Mouse (Mus musculus): Measurements from ENCODE around the gene H2-Ob.

Gene H2-Ob

DNA sequence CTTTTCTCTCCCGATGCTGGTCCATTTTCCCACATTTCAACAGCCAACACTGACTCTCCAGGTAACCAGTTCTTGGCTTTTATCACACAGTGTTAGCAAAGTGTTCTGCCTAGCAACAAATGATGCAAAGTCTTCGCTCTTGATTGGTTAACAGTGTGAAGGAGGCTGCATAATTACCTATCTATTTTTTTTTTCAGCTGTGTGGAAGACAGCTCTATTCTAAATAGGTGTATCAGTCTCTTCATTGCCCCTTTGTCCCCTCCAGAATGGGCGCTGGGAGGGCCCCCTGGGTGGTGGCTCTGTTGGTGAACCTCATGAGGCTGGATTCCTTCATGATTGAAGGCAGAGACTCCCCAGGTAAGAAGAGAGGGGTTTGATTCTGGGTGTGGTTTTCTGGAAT, at the start of gene H2-Ob:
H2-Ob (plus strand) TSS at position 198 of the 400 bp plus-strand sequence.
- DNase-seq (ENCODE audit: low spot score in 2 of 2): peak in 1 of 2 experiments; percentile 58

DNA sequence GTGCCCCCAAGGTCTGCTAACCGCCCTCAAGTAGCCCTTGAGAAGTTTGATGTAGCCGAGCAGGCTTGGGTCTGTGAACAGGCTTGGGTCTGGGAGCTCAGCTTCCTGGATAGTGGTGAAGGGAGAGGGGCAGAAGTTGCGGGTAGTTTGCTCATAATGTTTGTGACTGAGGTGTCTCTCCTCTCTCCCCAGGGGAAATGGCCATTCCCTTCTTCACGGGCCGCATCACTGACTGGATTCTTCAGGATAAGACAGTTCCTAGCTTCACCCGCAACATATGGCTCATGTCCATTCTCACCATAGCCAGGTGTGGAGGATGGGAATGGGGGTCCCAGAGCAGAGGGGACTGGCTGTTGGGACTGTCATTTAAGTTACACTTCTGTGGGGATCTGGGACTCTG, 49.7 kb upstream of the H2-Ob start:
- DNase-seq (ENCODE audit: low spot score in 2 of 2): no peak

DNA sequence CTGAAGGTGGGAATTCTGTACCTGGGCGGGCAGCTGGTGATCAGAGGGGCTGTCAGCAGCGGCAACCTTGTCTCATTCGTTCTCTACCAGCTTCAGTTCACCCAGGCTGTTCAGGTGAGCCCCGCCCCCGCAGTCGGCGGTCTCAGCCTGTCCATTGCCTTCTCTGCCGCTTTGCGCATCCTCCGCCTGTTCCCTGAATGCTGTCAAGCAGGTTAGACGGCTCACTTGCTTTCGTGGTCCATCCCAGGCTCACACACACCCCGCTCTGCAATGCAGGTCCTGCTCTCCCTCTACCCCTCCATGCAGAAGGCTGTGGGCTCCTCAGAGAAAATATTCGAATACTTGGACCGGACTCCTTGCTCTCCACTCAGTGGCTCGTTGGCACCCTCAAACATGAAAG, 45.9 kb upstream of the H2-Ob start:
- DNase-seq (ENCODE audit: low spot score in 2 of 2): no peak

DNA sequence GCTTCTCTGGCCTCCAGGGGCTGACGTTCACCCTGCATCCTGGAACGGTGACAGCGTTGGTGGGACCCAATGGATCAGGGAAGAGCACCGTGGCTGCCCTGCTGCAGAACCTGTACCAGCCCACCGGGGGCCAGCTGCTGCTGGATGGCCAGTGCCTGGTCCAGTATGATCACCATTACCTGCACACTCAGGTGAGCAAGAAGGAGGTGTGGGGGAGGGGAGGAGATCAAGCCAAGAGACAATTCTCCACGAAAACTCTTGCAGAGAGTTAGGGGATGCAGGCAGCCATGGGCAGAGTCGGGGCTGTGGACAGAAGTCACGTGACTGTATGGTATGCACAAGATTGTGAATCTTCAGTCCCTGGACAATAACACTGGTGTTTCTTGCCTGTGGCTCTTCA, 45.2 kb upstream of the H2-Ob start:
- DNase-seq (ENCODE audit: low spot score in 2 of 2): no peak

DNA sequence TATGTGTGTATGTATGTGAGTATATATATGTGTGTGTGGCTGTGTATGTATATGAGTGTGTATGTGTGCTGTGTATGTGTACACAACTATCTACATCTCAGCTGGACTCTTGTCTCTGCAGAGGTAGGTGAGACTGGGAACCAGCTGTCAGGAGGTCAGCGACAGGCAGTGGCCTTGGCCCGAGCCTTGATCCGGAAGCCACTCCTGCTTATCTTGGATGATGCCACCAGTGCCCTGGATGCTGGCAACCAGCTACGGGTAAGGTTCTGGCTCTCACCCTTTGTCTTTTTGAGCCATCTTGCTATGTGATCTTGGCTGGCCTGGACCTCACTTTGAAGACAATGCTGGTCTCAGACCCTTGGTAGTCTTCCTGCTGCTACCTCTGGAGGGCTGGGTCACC, 44.0 kb upstream of the H2-Ob start:
- no peak for DNase-seq (ENCODE audit: low spot score in 2 of 2)

DNA sequence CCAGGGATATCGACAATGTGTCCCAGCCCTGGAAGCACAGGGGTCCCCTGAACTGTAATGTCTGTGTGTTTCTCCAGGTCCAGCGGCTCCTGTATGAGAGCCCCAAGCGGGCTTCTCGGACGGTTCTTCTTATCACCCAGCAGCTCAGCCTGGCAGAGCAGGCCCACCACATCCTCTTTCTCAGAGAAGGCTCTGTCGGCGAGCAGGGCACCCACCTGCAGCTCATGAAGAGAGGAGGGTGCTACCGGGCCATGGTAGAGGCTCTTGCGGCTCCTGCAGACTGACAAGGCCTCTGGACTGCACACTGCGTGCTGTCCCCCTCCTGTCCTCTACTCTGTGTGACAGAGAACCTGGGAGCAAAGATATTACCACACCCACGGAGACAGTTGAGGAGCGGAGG, 42.2 kb upstream of the H2-Ob start:
- no peak for DNase-seq (ENCODE audit: low spot score in 2 of 2)

DNA sequence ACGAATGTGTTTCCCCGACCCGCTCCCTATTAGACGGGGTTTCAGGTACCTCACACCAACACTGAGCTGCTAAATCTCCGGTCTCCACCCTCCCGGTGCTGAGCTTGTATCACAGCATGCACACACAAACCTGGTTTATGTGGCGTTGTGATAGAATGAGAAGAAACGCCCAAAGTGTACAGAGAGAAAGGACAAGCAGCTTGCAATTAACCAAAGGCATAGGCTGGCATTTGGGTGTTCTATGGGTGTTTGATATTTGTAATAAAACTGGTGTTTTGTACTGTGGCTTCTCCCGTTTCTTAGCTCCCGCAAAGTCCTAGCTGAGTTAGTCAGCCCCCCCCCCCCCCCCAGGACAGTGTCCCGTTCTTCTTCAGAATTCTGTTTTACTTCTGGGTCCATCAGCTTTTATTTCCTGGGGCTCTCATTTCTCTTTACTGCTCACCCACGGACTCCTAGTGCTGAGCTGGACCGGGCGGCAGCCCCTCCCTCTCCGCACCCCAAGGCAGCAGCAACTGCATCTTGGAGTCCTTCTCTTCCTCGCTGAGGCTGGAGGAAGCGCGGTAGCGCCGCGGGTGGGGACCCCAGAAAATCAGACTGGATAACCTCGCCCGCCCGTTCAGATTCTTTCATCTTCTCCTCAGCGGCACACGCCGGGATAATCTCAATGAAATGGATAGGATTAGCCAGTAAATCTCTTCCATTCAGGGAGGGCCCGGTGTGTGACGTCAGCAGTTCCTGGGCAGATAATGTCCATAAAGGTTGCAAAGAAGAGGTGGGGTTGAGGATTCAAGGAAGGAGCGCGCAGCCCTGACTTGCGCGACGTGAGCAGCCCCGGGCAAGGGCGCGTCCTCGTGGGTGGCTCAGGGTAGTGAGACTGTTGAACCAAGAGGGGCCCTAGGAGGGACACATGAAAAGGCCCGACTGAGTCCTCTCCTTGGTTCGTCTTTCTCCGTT, 41.5 kb upstream of the H2-Ob start, which contains the start of gene Psmb8:
Psmb8 (plus strand) TSS at position 781 of the 954 bp plus-strand sequence.
- DNase-seq (ENCODE audit: low spot score in 2 of 2): peak; percentile 65 to 91

DNA sequence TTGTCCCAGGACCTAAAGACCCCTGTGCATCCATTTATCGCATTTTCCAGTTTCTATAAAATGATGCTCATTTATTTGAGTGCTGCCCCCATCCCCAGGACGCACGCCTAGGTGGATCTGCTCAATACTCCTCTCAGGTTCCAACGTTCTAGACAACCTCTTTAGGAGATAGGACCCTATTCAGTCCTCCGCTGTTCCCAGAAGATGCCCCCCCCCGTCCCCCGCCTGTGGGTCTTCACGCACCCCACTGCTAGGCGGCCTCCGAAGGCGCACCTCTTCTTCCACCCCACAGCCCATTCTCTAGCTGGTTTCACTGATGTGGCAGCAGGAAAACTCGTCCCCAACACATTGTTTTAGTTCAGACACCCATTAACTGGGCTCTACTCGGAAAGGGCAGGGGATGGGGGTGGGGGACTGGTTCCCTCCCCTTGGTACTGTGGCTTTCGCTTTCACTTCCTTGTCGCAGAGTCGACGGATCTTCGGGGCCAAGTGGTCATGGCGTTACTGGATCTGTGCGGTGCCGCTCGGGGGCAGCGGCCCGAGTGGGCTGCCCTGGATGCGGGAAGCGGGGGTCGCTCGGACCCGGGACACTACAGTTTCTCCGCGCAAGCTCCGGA, 40.7 kb upstream of the H2-Ob start:
- no peak for DNase-seq (ENCODE audit: low spot score in 2 of 2)

DNA sequence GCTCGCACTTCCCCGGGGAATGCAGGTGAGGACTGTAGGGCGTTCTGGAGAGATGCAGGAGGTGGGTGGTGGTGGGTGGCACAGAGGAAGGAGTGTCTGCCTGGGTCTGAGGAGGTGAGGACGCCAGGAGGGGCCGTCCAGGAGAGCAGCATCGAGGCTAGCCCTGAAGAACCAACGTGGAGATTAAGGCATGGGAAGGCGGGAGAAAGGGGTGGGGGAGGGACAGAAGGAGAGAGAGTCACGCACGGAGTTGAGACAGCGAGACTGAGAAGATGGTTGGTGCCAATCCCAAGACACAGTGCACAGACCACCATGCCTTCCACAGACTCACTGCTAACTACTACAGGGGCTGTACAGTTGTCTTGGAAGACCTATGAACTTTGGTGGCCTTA, 40.2 kb upstream of the H2-Ob start:
- no peak for DNase-seq (ENCODE audit: low spot score in 2 of 2)

DNA sequence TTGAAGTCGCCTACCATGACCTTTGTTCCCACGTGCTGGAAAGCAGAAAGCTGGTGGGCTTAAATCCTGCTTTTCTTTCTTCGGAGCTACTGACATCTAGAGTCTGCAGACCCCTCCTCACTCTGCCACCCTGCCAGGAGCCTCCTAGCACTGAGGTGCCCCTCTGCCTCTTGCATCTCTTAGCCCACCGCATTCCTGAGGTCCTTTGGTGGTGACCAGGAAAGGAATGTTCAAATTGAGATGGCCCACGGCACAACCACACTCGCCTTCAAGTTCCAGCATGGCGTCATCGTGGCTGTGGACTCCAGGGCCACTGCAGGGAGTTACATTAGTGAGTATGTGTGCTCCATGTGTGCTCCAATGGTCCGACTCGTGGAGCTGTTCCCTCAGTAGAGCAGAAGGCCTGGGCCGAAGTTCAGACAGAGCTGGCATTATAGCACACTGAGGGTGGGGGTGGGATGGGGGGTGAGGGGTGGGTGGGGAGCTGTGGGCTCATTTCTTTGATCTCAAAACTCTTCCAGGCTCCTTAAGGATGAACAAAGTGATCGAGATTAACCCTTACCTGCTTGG, 39.6 kb upstream of the H2-Ob start:
- DNase-seq (ENCODE audit: low spot score in 2 of 2): no peak

DNA sequence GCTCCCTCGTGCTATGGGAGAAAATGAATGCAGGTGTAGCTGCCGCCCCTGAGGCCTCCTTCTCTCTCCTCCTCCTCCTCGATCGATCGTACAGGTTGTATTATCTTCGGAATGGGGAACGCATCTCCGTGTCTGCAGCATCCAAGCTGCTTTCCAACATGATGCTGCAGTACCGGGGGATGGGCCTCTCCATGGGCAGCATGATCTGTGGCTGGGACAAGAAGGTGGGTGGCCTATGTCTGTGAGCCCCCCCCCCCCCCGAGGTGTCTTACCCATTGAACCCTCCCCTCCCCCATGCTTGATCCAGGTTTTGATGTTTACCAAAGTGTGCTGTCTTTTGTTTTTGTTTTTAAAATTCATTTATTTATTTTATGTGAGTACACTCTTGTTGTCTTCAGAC, 38.7 kb upstream of the H2-Ob start:
- no peak for DNase-seq (ENCODE audit: low spot score in 2 of 2)

DNA sequence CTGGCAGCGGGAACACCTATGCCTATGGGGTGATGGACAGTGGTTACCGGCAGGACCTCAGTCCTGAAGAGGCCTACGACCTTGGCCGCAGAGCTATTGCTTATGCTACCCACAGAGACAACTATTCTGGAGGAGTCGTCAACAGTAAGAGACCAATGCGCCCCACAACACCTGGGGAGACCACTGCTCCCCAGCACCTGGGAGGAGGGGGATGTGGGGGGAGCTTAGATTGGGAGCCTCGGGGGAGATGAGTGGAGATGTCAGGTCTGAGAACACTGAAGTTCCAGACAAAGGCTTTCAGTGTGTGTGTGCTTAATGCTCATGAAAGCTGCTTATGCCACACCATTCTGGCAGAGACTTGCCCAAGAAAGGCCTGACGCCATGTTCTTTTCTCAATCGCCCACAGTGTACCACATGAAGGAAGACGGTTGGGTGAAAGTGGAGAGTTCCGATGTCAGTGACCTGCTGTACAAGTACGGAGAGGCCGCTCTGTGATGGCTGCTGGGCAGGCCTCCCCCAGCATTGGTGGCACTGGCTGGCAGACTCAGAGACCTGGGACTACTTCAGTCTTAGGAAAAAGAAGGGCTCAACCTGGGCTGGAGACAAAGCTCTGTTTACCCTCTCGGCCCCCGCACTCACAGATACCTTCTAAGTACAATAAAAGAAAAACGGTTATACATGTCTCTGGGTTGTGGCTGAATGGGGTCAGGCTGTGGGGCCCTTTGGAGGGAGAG, 37.8 kb upstream of the H2-Ob start:
- DNase-seq (ENCODE audit: low spot score in 2 of 2): no peak

DNA sequence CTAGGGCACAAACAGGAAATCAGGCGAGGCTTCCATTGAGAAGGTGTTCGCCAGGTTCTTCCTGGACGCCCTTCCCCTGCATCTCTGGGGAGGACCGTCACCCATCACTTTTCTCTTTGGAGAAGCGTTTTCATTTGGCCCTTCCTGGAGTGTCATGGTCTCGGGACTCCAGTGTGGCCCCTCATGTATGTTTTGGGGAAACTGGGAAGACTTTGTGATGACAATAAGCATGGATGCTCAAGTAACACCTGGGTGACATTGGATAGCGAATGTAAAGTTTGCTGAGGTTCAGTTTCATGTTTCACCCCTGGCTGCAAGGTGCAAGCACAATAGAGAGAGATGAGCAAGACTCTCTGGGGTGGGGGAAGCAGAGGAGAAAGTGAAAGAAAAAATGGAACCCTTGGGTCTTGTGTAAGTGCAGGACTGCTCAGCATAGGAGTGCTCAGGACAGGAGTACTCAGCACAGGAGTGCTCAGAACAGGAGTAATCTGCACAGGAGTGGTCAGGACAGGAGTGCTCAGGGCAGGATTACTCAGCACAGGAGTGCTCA, 37.1 kb upstream of the H2-Ob start:
- DNase-seq (ENCODE audit: low spot score in 2 of 2): no peak

DNA sequence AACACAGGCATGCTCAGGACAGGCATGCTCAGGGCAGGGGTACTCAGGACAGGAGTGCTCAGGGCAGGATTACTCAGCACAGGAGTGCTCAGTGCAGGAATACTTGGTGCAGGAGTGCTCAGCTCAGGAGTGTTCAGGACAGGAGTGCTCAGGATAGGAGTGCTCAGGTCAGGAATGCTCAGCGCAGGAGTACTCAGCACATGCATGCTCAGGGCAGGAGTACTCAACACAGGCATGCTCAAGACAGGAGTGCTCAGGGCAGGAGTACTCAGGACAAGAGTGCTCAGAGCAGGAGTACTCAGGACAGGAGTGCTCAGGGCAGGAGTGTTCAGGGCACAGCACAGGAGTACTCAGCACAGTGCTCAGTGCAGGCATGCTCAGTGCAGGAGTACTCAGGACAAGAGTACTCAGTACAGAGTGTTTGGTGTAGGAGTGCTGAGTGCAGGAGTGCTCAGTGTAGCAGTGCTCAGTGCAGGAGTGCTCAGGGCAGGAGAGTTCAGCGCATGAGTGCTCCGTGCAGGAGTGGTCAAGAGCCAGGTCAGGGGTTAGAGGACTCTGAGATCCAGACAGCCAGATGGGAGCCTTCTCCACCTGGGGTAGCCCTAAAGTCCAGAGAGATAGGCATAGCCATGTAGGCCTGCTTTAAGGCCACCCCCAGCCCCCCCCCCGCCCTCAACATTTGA, 35.8 kb upstream of the H2-Ob start:
- no peak for DNase-seq (ENCODE audit: low spot score in 2 of 2)

DNA sequence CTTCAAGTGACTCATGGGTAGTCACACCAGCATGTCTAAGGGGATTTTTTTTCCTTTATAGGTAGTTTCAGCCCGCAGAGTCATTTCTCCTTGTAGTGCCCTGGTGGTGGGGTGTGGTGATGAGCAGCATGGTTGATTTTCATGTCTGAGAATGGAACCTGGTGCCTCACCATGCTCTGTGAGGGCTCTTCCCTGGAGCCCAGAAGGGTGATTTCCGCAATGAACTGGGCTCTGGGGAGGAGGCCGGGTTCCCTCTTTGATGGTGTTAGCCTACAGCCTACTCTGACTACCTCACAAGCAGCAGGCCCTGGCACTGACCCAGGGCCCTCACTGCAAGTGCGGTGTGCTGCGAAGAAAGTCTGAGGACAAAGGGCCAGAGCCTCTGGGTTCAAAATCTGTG, 35.3 kb upstream of the H2-Ob start, which contains the start of gene Tap2:
Tap2 (plus strand) TSS at position 84 of the 400 bp plus-strand sequence.
- DNase-seq (ENCODE audit: low spot score in 2 of 2): no peak

DNA sequence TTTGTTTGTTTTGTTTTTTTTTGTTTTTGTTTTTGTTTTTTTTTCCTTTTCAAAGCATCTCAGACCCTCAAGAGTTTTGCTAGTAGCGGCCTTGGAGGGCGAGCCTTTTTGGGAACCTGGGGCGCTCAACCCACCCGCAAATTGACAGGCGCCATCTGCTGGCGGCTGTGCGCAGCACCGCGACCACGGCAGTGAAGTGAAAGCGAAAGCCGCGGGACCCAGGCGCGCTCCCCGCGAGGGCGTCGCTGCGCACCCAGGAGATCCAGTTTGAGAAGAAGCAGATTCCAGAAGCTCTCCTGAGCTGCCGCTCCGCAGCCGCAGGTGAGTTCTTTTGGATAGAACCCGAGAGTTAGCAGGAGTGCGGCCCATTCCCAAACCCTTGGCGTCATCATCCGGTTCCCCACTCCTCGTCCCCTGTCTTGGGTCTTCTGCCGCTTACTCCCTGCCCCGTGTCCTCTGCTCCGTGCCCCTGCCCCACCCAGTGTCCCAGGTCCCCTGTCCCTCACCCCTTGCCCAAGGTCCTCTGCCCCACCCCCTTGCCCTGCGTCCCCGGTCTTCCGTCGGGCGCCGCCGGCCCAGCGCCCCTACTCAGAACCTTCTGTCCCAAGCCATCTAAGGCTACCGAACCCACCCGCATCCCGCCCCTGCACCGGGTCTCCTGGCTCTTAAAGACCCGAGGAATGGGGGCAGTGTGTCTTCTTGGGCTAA, 34.2 kb upstream of the H2-Ob start:
- peak; percentile 37 to 89 for DNase-seq (ENCODE audit: low spot score in 2 of 2)

DNA sequence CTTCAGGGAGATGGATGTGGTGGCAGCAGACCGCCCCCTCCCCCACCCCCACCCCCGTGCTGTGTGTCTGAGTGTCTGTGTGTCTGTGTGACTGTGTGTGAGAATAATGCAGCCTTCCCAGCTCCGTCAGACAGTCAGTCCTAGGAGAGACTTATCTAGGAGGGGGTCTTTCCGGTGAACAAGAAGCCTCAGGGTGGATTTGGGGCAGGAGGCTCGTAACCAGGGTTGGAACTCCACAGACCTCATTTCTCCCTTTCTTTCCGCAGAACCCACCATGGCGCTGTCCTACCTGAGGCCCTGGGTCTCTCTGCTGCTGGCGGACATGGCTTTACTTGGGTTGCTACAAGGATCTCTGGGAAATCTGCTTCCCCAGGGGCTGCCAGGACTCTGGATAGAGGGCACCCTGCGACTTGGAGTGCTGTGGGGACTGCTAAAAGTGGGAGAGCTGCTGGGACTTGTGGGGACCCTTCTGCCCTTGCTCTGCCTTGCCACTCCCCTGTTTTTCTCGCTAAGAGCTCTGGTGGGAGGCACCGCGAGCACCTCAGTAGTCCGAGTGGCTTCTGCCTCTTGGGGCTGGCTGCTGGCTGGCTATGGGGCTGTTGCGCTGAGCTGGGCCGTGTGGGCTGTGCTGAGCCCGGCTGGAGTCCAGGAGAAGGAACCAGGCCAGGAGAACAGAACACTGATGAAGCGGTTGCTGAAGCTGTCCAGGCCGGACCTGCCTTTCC, 33.5 kb upstream of the H2-Ob start:
- no peak for DNase-seq (ENCODE audit: low spot score in 2 of 2)

DNA sequence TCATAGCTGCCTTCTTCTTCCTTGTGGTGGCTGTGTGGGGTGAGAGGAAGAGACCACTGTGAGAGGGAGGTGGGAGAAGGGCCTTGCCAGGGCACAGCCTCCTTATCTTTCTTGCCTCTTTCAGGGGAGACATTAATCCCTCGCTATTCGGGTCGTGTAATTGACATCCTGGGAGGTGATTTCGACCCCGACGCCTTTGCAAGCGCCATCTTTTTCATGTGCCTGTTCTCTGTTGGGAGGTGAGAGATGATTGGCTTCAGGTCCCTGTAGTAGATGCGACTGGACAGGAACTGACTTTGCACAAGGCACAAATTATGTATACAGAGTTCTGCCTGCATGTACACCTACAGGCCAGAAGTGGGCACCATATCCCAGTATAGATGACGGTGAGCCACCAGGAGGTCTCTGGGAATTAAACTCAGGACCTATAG, 32.9 kb upstream of the H2-Ob start:
- no peak for DNase-seq (ENCODE audit: low spot score in 2 of 2)

DNA sequence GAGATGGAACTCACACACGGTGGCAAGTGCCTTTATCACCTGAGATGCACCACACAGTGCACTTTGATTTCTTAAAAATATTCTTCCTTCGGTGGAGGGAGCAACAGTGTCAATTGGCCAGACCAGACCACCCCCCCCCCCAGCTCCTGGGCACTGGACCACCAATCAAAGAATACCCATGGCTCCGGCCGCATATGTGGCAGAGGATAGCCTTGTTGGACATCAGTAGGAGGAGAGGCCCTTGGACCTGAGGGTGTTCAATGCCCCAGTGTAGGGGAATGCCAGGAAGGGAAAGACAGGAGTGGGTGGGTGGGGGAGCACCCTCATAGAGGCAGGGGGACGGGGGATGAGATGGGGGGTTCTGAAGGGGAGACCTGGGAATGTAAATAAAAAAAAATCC, 32.0 kb upstream of the H2-Ob start:
- no peak for DNase-seq (ENCODE audit: low spot score in 2 of 2)

DNA sequence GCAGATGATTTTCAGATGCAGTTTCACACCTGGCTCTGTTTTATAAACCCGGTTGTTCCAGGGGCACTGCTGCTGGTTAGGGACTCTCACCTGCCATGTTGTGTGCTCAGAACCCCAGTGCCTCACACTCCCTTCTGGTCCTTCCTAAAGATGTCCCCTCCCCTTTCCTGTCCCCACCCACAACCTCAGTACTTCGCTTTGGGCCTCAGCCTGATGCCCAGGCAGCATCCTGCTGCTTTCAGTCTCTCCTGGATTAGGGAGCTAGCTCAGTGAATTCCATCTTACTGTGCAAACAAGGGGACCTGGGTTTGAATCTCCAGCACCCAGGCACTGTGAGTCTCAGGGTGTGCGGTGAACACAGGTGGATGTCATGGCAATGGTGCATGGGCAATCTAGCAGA, 31.2 kb upstream of the H2-Ob start:
- no peak for DNase-seq (ENCODE audit: low spot score in 2 of 2)
